Mouse (Mus musculus): ENCODE measurements around the gene Cpne5. TPM values are rescaled to one million over a fixed set of nuclear protein-coding genes. Genes with fewer than 3 reads are reported as not detected.

The Cpne5 gene
- polyA plus RNA-seq (2014; fragmentation: Illumina TruSeq; extraction: RNeasy Lipid Tissue Mini Kit (QIAGEN cat#74804); ENCODE audit: low read depth, low replicate concordance): not detected

DNA sequence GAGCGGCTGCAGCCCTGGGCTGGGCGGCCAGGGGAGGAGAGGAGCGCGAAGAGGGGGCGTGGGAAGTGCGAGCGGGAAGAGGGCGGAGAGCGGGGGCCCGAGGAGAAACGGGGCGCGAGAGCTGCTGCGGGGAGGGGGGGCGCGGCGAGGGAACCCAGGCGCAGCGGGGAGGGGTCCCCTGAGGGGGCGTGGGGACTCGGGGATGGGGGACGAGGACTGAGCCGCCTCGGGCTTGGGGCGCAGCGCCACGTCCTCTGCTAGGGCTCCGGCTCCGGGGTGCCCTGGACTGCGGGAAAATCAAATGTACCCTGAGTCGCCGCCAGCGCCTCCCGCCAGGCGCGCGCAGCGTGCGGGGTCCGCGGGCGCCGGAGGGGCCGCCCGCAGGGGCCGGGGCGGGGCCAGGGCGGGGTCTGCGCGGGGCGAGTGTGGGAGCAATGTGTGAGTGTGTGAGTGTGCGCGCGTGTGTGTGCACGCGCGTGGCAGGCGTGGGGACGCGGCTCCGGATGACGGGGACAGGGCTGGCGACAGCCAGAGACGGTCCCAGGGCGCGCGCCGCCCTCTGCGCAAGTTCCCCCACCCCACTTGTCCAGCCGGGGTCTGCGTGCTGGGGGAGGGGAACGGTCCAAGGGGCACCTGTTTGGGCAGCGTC is at the start of gene Cpne5:
Gene Cpne5, minus strand, starts transcription at position 396 of the 649 bp plus-strand sequence.

DNA sequence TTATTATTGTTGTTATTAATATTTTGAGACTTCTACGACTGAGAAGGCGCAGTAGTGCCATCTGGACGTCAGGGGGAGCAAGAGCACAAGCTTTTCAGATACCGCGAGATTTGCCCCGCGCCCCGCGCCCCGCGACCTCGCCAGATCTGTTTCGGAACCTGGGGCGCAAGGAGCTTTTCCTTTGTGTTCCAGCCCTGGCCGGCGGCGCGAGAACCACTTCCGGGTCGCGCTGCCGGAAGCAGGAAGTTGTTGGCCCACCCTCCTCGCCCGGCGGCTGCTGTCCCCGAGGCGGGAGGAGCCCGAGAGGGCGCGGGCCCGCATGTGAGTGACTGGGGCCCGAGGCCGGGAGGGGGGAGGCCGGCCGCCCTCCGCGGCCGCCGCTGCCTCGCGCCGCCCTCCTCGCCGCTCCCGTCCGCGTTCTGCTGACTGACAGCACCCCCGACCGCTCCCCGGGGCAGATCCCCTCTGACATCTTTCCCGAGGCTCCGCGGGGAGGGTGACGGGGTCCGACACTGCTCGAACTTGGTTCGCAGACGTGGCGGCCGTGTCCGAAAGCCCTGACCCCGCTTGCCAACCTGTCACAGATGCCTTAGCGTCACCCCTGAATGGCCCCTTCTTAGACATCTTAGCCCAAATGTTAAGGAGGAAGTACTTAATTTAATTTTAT is 30.8 kb upstream of the Cpne5 start, which contains the start of gene BC004004:
Gene BC004004, plus strand, starts transcription at position 107 of the 667 bp plus-strand sequence.

DNA sequence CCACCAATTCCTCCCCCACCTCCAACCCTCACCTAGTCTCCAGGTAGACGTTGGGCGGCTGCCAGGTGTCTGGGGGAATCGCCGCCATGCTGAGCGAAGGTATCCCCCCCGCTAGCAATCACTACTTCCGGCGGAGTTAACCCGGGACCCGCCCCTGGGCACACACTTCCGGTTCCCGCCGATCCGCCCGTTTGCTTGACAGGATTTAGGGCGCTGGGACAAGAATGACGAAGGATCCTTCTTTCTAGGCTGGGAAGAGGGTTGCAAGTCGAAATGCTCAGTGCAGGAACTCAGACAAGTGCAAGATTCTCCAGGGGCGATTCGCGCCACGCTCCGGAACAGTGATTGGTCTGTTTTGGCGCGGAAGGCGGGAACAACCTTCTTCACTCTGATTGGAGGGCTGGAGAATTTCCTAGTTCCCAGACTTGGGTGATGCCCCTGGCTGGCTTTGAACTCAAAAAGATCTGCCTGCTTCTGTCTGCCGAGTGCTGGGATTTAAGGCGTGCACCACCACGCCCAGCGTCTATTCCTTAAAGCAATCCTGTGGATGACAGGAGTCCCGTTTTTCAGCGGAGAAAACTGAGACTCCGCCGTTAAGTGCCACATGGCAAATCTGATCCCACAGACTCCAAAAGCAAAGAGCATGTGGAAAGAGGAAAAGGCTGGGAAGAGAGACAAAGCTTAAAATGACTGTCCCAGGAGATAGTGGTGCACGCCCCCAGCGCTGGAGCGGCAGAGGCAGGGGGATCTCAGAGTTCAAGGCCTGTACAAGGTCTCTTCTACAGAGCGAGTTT is 26.1 kb upstream of the Cpne5 start, which contains the start of gene Ppil1:
Gene Ppil1, minus strand, starts transcription at position 347 of the 794 bp plus-strand sequence.

DNA sequence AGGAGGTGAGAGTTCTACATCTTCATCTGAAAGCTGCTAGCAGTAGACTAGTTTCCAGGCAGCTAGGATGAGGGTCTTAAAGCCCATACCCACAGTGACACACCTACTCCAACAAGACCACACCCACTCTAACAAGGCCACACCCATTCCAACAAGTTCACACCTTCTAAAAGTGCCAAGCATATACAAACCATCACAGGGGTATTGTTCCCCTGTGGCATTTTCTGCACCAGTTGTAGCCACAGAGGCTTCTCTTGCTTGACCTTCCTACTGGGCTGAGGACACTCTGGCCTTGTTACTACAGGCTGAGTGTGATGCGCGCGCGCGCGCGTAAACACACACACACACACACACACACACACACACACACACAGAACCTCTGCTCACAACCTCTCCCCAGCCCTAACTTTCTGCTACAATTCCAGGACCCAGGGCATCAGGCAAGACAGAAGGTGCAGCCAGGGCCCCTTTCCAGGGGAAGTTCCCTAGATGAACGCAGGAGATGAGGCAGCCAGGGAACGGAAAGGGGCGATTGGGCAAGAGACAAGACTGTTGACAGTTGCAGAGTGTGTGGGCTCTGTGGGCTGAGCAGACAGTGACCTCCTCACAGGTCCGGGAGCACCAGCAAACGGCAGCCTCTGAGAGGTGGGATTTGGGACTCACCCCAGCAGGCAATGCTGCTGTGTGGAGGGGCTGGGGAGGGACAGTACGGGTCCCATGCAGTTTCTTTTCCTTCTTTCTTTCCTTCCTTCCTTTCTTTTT is 124.2 kb downstream of the Cpne5 start, which contains the start of gene Rab44:
Gene Rab44, plus strand, starts transcription at position 555 of the 762 bp plus-strand sequence.

Other genes with a start within 250 kb of the Cpne5 start
- gene Stk38, start 230.2 kb downstream of the Cpne5 start, polyA plus RNA-seq (2014; fragmentation: Illumina TruSeq; extraction: RNeasy Lipid Tissue Mini Kit (QIAGEN cat#74804); ENCODE audit: low read depth, low replicate concordance): 52.3 TPM
- gene Srsf3, start 205.5 kb downstream of the Cpne5 start, polyA plus RNA-seq (2014; fragmentation: Illumina TruSeq; extraction: RNeasy Lipid Tissue Mini Kit (QIAGEN cat#74804); ENCODE audit: low read depth, low replicate concordance): 115 TPM
- gene Cdkn1a, start 147.2 kb downstream of the Cpne5 start, polyA plus RNA-seq (2014; fragmentation: Illumina TruSeq; extraction: RNeasy Lipid Tissue Mini Kit (QIAGEN cat#74804); ENCODE audit: low read depth, low replicate concordance): 3.0 TPM
- gene Rab44, start 124.0 kb downstream of the Cpne5 start, polyA plus RNA-seq (2014; fragmentation: Illumina TruSeq; extraction: RNeasy Lipid Tissue Mini Kit (QIAGEN cat#74804); ENCODE audit: low read depth, low replicate concordance): not detected
- gene Ppil1, start 26.0 kb upstream of the Cpne5 start, polyA plus RNA-seq (2014; fragmentation: Illumina TruSeq; extraction: RNeasy Lipid Tissue Mini Kit (QIAGEN cat#74804); ENCODE audit: low read depth, low replicate concordance): 8.3 TPM
- gene BC004004, start 30.6 kb upstream of the Cpne5 start, polyA plus RNA-seq (2014; fragmentation: Illumina TruSeq; extraction: RNeasy Lipid Tissue Mini Kit (QIAGEN cat#74804); ENCODE audit: low read depth, low replicate concordance): 103 TPM
- gene Pi16, start 79.5 kb upstream of the Cpne5 start, polyA plus RNA-seq (2014; fragmentation: Illumina TruSeq; extraction: RNeasy Lipid Tissue Mini Kit (QIAGEN cat#74804); ENCODE audit: low read depth, low replicate concordance): not detected
- gene Mtch1, start 109.8 kb upstream of the Cpne5 start, polyA plus RNA-seq (2014; fragmentation: Illumina TruSeq; extraction: RNeasy Lipid Tissue Mini Kit (QIAGEN cat#74804); ENCODE audit: low read depth, low replicate concordance): 9.1 TPM
- 0.66 TPM for gene Fgd2, start 122.7 kb upstream of the Cpne5 start, polyA plus RNA-seq (2014; fragmentation: Illumina TruSeq; extraction: RNeasy Lipid Tissue Mini Kit (QIAGEN cat#74804); ENCODE audit: low read depth, low replicate concordance)

All from liver, adult 10 weeks (tissue).